Mouse (Mus musculus): ENCODE measurements around the gene Myom1.

DNA sequence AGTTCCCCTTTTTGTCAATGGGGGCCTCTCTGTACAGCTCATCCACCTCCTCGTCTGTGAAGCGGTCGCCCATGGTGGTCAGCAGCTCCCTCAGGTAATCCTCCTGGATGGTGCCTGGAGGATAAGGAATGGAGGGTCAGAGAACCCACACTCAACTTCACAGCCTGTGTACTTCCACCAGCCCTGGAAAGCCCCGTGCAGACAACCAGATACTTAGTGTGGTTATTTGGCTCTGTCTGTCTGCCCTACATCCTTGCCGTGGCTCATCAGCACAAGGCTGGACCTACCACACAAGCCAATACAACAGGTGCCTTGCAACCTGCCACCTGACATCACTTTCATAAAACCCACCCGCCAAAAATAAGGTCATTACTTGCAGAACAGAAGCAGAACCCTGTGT lies 7.8 kb upstream of the Myom1 start:
- TF ChIP-seq POLR2A (IDR thresholded peaks at IDR 0.05; ENCODE audit: control insufficient read depth, low read depth, low read length) (no peak), CTCF (IDR thresholded peaks at IDR 0.05; ENCODE audit: control insufficient read depth, insufficient read depth, insufficient replicate concordance, low read depth, low read length) (no peak)
